Mouse (Mus musculus): ENCODE measurements at regions not wholly inside any gene's neighbourhood (a gene's known extent, or its start where the extent isn't known, plus 50 kb on each side); places are given as distances from the start of the nearest gene placed in this dataset.
A peak's percentile ranks its signal among the peaks of the same experiment; 100 is the strongest.

GRCm38 (mm10) chr15:93845801-93846200 is 250.1 kb upstream of the Prickle1 start:
- Histone ChIP-seq H3K9ac (ENCODE audit: low read depth, low read length) (no peak overlapping the region), H3K27me3 (replicated peaks; ENCODE audit: control insufficient read depth, insufficient read depth, low read length) (no peaks in the 10 kb centered on the region), H3K4me1 (ENCODE audit: control insufficient read depth, insufficient read depth, low read length) (0 out of 2 replicates have a peak, but pooled peaks cover 6% of the 10 kb centered on the region), H3K27ac (replicated peaks; ENCODE audit: low read depth, low read length) (no peak overlapping the region), H3K9me3 (ENCODE audit: control insufficient read depth, low read length) (no peaks in the 10 kb centered on the region), H3K4me3 (ENCODE audit: low read depth, low read length) (no peak overlapping the region), H3K4me2 (ENCODE audit: low read depth, low read length) (no peak overlapping the region), H3K36me3 (ENCODE audit: control insufficient read depth, insufficient read depth, low read length) (no peaks in the 10 kb centered on the region)
- DNase-seq (ENCODE audit: low spot score): no peak
- ATAC-seq (ENCODE audit: low read depth): no peak
- 87% methylated on average over 6 of the region's 6 CpGs for WGBS

GRCm38 (mm10) chr15:93832956-93833355 is 237.3 kb upstream of the Prickle1 start:
- Histone ChIP-seq H3K4me1 (ENCODE audit: control insufficient read depth, insufficient read depth, low read length) (peaks cover 6% of the 10 kb centered on the region), H3K9me3 (ENCODE audit: control insufficient read depth, low read length) (no peaks in the 10 kb centered on the region), H3K36me3 (ENCODE audit: control insufficient read depth, insufficient read depth, low read length) (no peaks in the 10 kb centered on the region), H3K4me3 (ENCODE audit: low read depth, low read length) (no peak overlapping the region), H3K27ac (replicated peaks; ENCODE audit: low read depth, low read length) (no peak overlapping the region), H3K27me3 (replicated peaks; ENCODE audit: control insufficient read depth, insufficient read depth, low read length) (no peaks in the 10 kb centered on the region), H3K4me2 (ENCODE audit: low read depth, low read length) (no peak overlapping the region; the same call in 1 of the 2 replicates), H3K9ac (ENCODE audit: low read depth, low read length) (no peak overlapping the region)
- WGBS: 90% methylated on average over 1 of the region's 1 CpGs
- ATAC-seq (ENCODE audit: low read depth) (no peak), DNase-seq (ENCODE audit: low spot score) (no peak)

- H3K9me3 ChIP-seq (ENCODE audit: control insufficient read depth, low read length): no peaks in the 10 kb centered on the region
- no peak overlapping the region for H3K4me3 ChIP-seq (ENCODE audit: low read depth, low read length)
- no peaks in the 10 kb centered on the region for H3K36me3 ChIP-seq (ENCODE audit: control insufficient read depth, insufficient read depth, low read length)
- H3K4me2 ChIP-seq (ENCODE audit: low read depth, low read length): peak overlapping the region; percentile 1; the same call in 1 of the 2 replicates
- H3K27ac ChIP-seq (replicated peaks; ENCODE audit: low read depth, low read length): peak overlapping the region; percentile 23; the same call in 1 of the 2 replicates
- 69% methylated on average over 14 of the region's 14 CpGs for WGBS
- no peak overlapping the region for H3K9ac ChIP-seq (ENCODE audit: low read depth, low read length)
- no peak for ATAC-seq (ENCODE audit: low read depth)
- no peaks in the 10 kb centered on the region for H3K27me3 ChIP-seq (replicated peaks; ENCODE audit: control insufficient read depth, insufficient read depth, low read length)
- H3K4me1 ChIP-seq (ENCODE audit: control insufficient read depth, insufficient read depth, low read length): peaks cover 6% of the 10 kb centered on the region
- peak; percentile 49 for DNase-seq (ENCODE audit: low spot score)
These were observed 236.8 kb upstream of the Prickle1 start for GRCm38 (mm10) chr15:93832431-93832936.

GRCm38 (mm10) chr15:93831148-93831547 is 235.5 kb upstream of the Prickle1 start:
- no peaks in the 10 kb centered on the region for H3K9me3 ChIP-seq (ENCODE audit: control insufficient read depth, low read length)
- ATAC-seq (ENCODE audit: low read depth) (no peak), DNase-seq (ENCODE audit: low spot score) (no peak)
- H3K4me1 ChIP-seq (ENCODE audit: control insufficient read depth, insufficient read depth, low read length): peaks cover 6% of the 10 kb centered on the region
- H3K4me3 ChIP-seq (ENCODE audit: low read depth, low read length): no peak overlapping the region
- no peaks in the 10 kb centered on the region for H3K27me3 ChIP-seq (replicated peaks; ENCODE audit: control insufficient read depth, insufficient read depth, low read length)
- no peak overlapping the region for H3K9ac ChIP-seq (ENCODE audit: low read depth, low read length)
- no peak overlapping the region for H3K27ac ChIP-seq (replicated peaks; ENCODE audit: low read depth, low read length)
- no peaks in the 10 kb centered on the region for H3K36me3 ChIP-seq (ENCODE audit: control insufficient read depth, insufficient read depth, low read length)
- 77% methylated on average over 3 of the region's 3 CpGs for WGBS
- H3K4me2 ChIP-seq (ENCODE audit: low read depth, low read length): no peak overlapping the region

- Histone ChIP-seq H3K4me3 (ENCODE audit: low read depth, low read length) (peak overlapping the region; percentile 13), H3K9ac (ENCODE audit: low read depth, low read length) (0 out of 2 replicates have a peak overlapping the region, but pooled peaks have one; percentile 25), H3K27me3 (replicated peaks; ENCODE audit: control insufficient read depth, insufficient read depth, low read length) (no peaks in the 10 kb centered on the region), H3K4me1 (ENCODE audit: control insufficient read depth, insufficient read depth, low read length) (peaks cover 14% of the 10 kb centered on the region; the same call in 1 of the 2 replicates), H3K27ac (replicated peaks; ENCODE audit: low read depth, low read length) (peak overlapping the region; percentile 69), H3K9me3 (ENCODE audit: control insufficient read depth, low read length) (no peaks in the 10 kb centered on the region), H3K4me2 (ENCODE audit: low read depth, low read length) (peak overlapping the region; percentile 44), H3K36me3 (ENCODE audit: control insufficient read depth, insufficient read depth, low read length) (no peaks in the 10 kb centered on the region)
- ATAC-seq (ENCODE audit: low read depth): peak; percentile 76
- peak; percentile 76 for DNase-seq (ENCODE audit: low spot score)
- WGBS: 32% methylated on average over 28 of the region's 28 CpGs
These were observed 229.3 kb upstream of the Prickle1 start for GRCm38 (mm10) chr15:93824729-93825694.

- H3K4me2 ChIP-seq (ENCODE audit: low read depth, low read length): no peak overlapping the region
- no peak overlapping the region for H3K27ac ChIP-seq (replicated peaks; ENCODE audit: low read depth, low read length)
- no peaks in the 10 kb centered on the region for H3K27me3 ChIP-seq (replicated peaks; ENCODE audit: control insufficient read depth, insufficient read depth, low read length)
- no peak overlapping the region for H3K9ac ChIP-seq (ENCODE audit: low read depth, low read length)
- H3K4me1 ChIP-seq (ENCODE audit: control insufficient read depth, insufficient read depth, low read length): peaks cover 14% of the 10 kb centered on the region; the same call in 1 of the 2 replicates
- DNase-seq (ENCODE audit: low spot score) (no peak), ATAC-seq (ENCODE audit: low read depth) (no peak)
- H3K9me3 ChIP-seq (ENCODE audit: control insufficient read depth, low read length): no peaks in the 10 kb centered on the region
- H3K4me3 ChIP-seq (ENCODE audit: low read depth, low read length): no peak overlapping the region
- 68% methylated on average over 6 of the region's 6 CpGs for WGBS
- no peaks in the 10 kb centered on the region for H3K36me3 ChIP-seq (ENCODE audit: control insufficient read depth, insufficient read depth, low read length)
These were observed 225.5 kb upstream of the Prickle1 start for GRCm38 (mm10) chr15:93821236-93821635.

GRCm38 (mm10) chr15:93812011-93812410 is 216.3 kb upstream of the Prickle1 start:
- WGBS: 63% methylated on average over 7 of the region's 7 CpGs
- no peak for DNase-seq (ENCODE audit: low spot score)

GRCm38 (mm10) chr15:93807993-93808392 is 212.3 kb upstream of the Prickle1 start:
- Histone ChIP-seq H3K4me2 (ENCODE audit: low read depth, low read length) (no peak overlapping the region), H3K27me3 (replicated peaks; ENCODE audit: control insufficient read depth, insufficient read depth, low read length) (no peaks in the 10 kb centered on the region), H3K9ac (ENCODE audit: low read depth, low read length) (no peak overlapping the region), H3K27ac (replicated peaks; ENCODE audit: low read depth, low read length) (no peak overlapping the region), H3K4me1 (ENCODE audit: control insufficient read depth, insufficient read depth, low read length) (no peaks in the 10 kb centered on the region), H3K4me3 (ENCODE audit: low read depth, low read length) (no peak overlapping the region), H3K36me3 (ENCODE audit: control insufficient read depth, insufficient read depth, low read length) (no peaks in the 10 kb centered on the region), H3K9me3 (ENCODE audit: control insufficient read depth, low read length) (no peaks in the 10 kb centered on the region)
- WGBS: 83% methylated on average over 8 of the region's 8 CpGs
- ATAC-seq (ENCODE audit: low read depth) (no peak), DNase-seq (ENCODE audit: low spot score) (no peak)

More at GRCm38 (mm10) chr15:93812011-93812410, 216.3 kb upstream of the Prickle1 start:
- Histone ChIP-seq H3K27ac (replicated peaks; ENCODE audit: low read depth, low read length) (no peak overlapping the region), H3K4me1 (ENCODE audit: control insufficient read depth, insufficient read depth, low read length) (no peaks in the 10 kb centered on the region), H3K36me3 (ENCODE audit: control insufficient read depth, insufficient read depth, low read length) (no peaks in the 10 kb centered on the region), H3K4me3 (ENCODE audit: low read depth, low read length) (no peak overlapping the region), H3K4me2 (ENCODE audit: low read depth, low read length) (no peak overlapping the region), H3K9me3 (ENCODE audit: control insufficient read depth, low read length) (peaks cover 9% of the 10 kb centered on the region; the same call in 1 of the 2 replicates), H3K9ac (ENCODE audit: low read depth, low read length) (no peak overlapping the region), H3K27me3 (replicated peaks; ENCODE audit: control insufficient read depth, insufficient read depth, low read length) (no peaks in the 10 kb centered on the region)
- ATAC-seq (ENCODE audit: low read depth): no peak
